Mouse (Mus musculus): ENCODE results near the gene Gnaz. TPM values are rescaled to one million over a fixed set of nuclear protein-coding genes. Genes with fewer than 3 reads are reported as not detected.

Gnaz gene
- total RNA-seq, 2 experiments from 2014 or later = 0.36 to 0.46 TPM

DNA sequence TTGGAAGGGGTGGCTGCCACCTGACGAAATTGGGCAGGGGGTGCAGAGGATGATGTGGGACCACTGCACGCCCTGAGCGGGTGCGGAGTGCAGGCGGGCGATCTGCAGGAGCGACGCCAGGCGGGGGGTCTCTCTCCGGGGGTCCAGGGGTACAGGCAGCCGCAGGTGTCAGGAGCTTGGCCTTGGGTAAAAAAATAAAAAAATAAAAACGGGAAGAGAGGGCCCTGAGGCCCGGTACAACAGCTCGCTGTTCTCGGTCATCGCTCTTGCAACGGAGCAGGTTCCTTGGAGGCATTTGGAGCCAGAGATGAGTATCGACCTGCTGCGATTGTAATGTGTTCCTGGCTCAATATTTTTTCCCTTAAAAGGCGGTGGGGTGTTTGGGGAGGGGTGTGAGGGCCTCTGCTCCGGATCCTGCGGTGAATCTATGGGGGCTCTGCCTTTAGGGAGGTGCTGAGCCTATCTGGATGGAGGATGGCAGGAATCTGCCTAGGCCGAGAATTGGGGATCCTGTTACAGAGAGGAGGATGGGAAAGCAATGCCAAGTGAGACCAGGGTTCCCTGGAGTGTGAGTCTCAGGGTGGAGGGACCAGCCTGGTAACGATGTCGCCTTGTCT lies 782 bp downstream of the Gnaz start:
- no peak for DNase-seq (ENCODE audit: low spot score)

DNA sequence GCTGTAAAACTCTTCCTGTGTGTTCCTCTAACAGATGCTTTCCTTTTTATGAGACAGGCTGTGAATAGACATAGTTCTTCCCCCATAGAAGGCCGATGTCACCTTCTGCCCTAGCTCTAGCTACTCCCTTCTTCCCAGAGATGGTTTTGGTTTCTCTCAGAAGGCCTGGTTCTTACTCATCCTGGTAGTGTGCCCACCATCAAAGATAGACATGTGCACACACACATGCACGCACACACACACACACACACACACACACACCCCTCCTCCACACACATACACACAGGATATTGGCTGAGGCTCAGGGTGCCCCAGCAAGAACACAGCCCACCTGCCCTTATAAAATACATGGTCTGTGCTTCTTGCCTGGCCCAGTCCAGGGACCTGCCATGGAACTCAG lies 2.3 kb downstream of the Gnaz start:
- DNase-seq (ENCODE audit: low spot score) = no peak

- no peak for DNase-seq (ENCODE audit: low spot score)
Measured at GRCm38 (mm10) chr10:74973026-74973425, 6.0 kb downstream of the Gnaz start.

DNA sequence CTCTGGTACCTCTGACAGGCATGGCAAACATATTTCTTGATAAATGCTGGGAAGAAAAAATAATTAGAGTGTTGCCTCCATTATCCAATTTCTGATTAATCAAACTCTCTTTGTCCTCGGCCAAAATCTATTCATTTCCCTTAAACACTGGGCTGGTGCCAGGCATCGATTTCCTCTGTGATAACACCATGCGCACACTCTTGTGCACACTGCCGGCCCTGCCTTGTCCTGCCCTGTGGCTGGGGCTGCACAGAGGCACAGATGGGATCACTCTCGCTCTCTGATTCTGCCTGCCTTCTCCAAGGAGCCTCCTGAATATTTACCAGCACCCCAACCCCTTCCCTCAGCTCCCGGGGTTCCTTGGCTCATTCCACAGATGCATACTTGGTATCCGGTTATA lies 8.6 kb downstream of the Gnaz start:
- no peak for DNase-seq (ENCODE audit: low spot score)

- DNase-seq (ENCODE audit: low spot score) = no peak
Measured at GRCm38 (mm10) chr10:74976429-74976828, 9.5 kb downstream of the Gnaz start.

DNA sequence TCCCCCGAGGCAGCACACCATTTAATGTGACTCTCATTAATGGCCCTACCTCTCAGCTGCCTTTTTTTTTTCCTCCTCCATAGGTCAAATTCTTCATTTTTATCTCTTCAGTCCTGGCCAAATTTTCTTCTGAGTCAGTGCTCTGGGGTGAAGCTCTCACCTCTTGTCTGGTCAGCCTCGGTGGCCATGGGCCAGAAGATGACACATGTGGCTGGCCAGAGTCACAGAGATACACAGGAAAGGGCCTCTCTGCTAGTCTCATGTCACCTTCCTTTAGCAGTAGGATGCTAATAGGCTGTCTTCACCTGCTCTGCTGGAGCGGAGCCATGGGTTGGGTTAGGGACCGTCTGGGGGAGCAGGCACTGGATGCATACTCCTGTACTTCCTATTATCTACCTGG lies 11.1 kb downstream of the Gnaz start:
- no peak for DNase-seq (ENCODE audit: low spot score)

DNA sequence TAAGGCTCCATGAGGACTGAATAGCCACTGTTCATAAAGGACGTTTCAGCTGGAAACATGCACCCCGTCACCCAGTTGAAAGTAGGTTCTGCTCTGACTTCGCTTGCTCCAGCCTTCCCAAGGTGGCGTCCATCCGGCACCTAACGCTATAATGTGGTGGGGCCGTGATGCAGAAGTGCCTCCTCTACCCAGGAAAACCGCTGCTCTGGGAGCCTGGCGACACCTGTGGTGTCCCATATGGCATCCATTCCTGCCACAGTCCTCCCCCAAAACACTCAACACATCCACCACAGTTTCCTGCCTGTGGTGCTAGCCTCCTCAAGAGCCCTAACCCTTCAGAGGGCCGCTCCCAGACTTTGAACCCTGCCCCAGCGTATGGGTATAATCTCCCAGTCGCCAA lies 14.2 kb downstream of the Gnaz start:
- DNase-seq (ENCODE audit: low spot score) = no peak

- no peak for DNase-seq (ENCODE audit: low spot score)
Measured at GRCm38 (mm10) chr10:74983176-74983575, 16.2 kb downstream of the Gnaz start.

- DNase-seq (ENCODE audit: low spot score) = no peak
Measured at GRCm38 (mm10) chr10:74987698-74988470, 20.9 kb downstream of the Gnaz start.

DNA sequence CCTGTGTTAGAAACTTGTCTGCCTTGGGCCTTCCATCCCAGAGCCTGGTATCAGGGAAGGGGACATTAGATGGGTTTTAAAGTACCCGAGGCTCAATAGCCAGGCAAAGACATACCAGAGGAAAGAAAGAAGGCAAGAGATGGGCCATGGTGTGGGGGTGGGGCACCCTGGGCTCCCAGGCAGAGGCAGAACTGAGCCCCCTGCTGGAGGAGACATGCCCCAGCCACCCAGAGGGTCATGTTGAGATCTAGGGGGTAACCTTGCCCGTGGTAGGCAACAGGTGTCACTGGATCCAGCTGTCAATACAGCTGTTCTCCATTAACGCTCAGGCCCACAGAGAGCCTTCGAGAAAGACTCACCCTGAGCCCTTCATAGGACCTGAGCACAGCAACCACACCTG lies 22.8 kb downstream of the Gnaz start:
- no peak for DNase-seq (ENCODE audit: low spot score)

DNA sequence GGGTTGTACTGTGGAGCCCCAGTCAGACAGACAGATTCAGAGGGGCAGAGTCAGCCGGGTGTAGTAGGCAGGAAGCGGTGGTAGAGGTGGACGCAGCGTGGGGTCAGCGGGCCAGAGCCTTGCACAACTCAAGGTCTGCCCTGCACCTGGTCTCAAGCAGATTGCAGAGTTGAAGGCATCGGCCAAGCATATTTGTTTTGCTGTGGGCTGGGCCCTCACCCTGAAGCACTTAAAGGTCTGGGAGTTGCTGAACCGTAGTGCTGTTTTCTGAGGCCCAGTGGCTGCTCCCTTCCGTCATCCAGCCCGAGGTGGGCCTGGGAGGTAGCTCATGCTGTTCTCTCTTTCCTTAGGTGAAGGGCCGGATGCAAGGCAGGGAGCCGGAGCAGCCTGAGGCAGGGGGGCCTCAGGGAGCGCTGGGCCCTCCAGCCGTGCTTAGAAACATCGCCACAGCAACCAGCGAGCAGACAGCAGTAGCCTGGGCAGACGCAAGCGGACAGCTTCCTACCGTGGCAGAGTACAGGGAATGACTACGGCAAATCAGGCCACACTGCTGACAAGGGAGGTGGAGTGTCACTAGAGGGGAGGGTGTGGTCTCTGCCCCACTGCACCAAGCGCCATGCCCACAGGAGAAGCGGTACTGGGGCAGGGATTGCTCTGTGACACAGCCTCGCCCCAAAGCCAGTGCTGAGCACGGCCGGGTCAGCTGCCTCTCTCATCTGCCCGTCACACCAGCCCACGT lies 23.8 kb downstream of the Gnaz start:
- no peak for DNase-seq (ENCODE audit: low spot score)

DNA sequence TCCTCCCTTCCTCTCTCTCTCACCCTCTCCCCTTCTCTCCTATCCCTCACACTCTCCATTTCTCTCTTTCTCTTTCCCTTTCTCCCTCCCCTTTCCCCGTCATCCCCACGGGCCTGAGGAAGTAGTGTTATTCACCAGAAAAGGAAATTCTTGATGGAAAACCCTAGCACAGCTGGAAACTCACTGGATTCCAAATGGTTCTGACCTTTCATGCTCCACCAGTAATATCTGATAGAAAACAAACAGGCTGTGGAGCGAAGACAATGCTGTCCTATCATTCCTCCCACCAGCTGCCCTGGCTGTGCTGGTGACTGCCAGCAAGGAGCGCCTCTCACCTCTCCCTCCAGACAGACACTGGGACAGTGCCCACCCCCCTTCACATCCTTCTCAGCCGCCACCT lies 27.9 kb downstream of the Gnaz start:
- no peak for DNase-seq (ENCODE audit: low spot score)

DNA sequence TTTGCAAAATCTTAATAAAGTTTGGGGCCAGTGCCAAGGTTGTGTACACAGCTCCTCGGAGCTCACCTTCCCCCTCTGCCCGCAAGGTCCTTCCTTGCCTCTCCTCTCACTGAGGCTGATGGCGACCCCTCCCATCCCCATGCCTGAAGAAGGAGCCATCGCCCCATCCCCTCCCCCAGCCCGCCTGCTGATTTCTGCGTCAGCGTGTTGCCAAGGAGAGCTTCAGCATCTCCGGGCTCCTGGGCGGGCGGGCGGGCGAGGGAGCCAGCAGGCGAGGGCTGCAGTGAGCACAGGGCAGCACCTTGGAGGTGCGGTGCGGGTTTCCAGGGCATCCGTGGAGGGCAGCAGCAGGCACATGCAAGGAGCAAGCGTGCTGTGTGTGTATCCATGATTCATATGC lies 28.4 kb downstream of the Gnaz start:
- DNase-seq (ENCODE audit: low spot score) = no peak

- DNase-seq (ENCODE audit: low spot score) = no peak
Measured at GRCm38 (mm10) chr10:75001391-75001790, 34.4 kb downstream of the Gnaz start.

DNA sequence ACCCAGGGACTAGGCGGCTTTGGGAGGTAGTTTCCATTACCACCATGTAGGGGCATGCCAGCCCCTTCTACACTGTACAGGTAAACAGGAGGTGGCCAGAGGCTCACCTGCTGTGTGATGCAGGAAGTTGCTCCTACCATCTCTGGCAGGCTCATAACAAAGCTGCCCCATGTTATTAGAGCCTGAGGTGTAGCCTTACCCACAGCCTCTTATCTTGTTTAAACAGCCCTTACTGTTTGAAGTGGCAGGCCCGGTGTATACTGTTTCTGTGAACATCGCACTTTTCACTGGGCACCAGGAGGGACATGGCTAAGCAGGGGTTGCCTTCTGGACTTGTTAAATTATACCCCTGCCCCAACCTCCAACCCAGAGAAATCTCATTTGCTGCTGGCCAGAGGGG lies 37.1 kb downstream of the Gnaz start:
- DNase-seq (ENCODE audit: low spot score) = no peak

DNA sequence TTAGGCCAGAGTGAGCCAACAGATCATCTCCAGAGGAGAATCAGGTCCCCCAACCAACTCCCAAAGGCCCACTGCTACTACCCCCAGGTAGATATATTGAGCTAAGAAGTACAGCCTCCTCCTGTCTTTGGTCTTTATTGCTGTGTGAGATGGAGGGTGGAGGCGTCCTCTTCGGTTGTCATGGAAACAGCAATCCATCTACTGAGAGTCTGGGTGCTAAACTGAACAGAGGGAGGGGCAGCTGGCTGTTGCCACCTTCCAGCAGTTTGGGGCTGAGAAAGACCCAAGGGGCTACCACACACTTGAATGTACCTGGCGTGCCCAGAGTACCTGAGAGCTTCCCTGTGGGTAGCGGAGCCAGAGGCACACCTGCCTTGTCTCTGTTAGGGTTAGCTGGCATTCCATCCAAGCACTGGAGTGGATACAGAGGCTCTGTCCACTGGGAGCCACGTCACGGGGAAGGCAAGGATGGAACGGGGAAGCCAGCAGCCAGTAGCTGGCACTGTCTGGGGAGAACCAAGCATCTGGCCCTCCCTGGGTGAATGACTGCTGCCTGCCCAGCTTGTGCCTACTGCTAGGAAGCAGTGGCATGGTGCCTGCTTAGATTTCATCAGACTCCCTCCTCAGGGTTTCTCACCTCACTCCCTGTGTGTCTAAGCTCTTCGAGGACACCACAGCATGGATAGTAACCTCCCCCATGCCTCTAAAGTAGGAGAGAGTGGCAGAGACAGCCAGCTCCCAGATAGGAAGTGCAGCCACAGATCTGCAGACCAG lies 40.1 kb downstream of the Gnaz start:
- DNase-seq (ENCODE audit: low spot score) = no peak

DNA sequence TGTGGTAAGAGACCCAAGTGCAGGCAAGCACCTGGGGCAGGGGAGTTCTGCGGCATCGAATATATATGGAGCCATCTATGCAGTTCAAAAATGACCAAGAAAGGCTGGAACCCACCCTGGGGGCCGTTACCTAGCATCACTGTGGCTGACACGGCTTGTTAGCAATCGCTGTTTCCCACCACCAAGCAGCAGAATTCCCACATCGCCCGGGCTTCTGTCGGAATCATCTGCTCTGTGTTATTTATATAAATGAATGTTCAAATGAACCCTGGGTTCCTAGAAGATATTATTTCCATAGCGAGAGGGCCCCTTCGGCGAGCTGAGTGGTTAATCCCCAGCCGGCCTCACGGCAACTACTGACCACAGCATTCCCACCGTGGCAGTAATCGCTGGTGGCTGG lies 43.7 kb downstream of the Gnaz start:
- no peak for DNase-seq (ENCODE audit: low spot score)

GRCm38 (mm10) chr10:75015465-75015864 lies 48.5 kb downstream of the Gnaz start:
- DNase-seq (ENCODE audit: low spot score) = no peak

DNA sequence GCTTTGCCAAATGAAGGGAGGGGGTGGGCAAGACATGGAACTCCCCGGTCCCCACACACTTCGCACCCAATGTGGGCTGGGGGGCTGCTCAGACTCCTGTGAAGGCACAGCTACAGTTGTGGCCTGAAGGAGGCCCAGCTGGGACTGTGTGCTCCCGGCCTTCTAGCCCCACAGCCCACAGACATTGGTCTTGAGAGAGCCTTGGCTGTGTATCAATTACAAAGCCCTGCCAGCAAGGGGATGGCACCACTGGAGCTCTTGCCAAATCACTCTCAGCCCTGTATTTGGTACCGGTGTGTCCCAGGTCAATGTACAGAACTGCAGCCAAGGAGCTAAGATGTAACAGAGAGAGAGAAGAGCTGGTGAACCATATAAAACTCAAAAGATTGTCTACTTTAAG lies 49.5 kb downstream of the Gnaz start:
- no peak for DNase-seq (ENCODE audit: low spot score)

GRCm38 (mm10) chr10:75020271-75020670 lies 53.3 kb downstream of the Gnaz start:
- no peak for DNase-seq (ENCODE audit: low spot score)

GRCm38 (mm10) chr10:75021138-75021537 lies 54.2 kb downstream of the Gnaz start:
- DNase-seq (ENCODE audit: low spot score) = peak; percentile 62

- DNase-seq (ENCODE audit: low spot score) = no peak
Measured at GRCm38 (mm10) chr10:75026491-75026890, 59.5 kb downstream of the Gnaz start.

All from gastrocnemius, adult 18-20 months (tissue).